Mouse (Mus musculus) layer of hippocampus, adult 8-10 months (tissue): ENCODE measurements around the gene Ap1s1. TPM values are rescaled to one million over a fixed set of nuclear protein-coding genes. Genes with fewer than 3 reads are reported as not detected.

ENCODE experiments used
- DNase-seq, 2 experiments: peaks; one replicate each; pipeline ENCODE4 v3.0.0; 2022; ENCODE audit warnings: low spot score in 2 of 2
- microRNA-seq, 2 experiments: library from miRNA; unstranded; fragments of <30 nt; microRNA quantifications; one replicate each; pipeline ENCODE4 v1.2.0; 2022
- total RNA-seq, 4 experiments: library from RNA; stranded (reverse); gene quantifications; 2 replicates each; pipeline ENCODE4 v1.2.4; 2022

Gene Ap1s1
- total RNA-seq, 4 experiments from 2014 or later: 309 to 341 (median 318) TPM

GRCm38 (mm10) chr5:137025132-137025531 is 20.8 kb downstream of the Ap1s1 start:
- peak in 1 of 2 experiments; percentile 71 for DNase-seq

GRCm38 (mm10) chr5:137024318-137024717 is 21.6 kb downstream of the Ap1s1 start:
- DNase-seq: no peak

- no peak for DNase-seq
These were observed 30.0 kb downstream of the Ap1s1 start for GRCm38 (mm10) chr5:137015913-137016312.

- no peak for DNase-seq
These were observed 33.5 kb downstream of the Ap1s1 start for GRCm38 (mm10) chr5:137012401-137012950.

GRCm38 (mm10) chr5:137009988-137010387 is 35.9 kb downstream of the Ap1s1 start:
- DNase-seq: peak in 1 of 2 experiments; percentile 46

- DNase-seq: no peak
These were observed 38.7 kb downstream of the Ap1s1 start for GRCm38 (mm10) chr5:137007276-137007675.

GRCm38 (mm10) chr5:137000612-137001011 is 45.3 kb downstream of the Ap1s1 start:
- DNase-seq: no peak

- no peak for DNase-seq
These were observed 46.5 kb downstream of the Ap1s1 start for GRCm38 (mm10) chr5:136999449-136999848.

- no peak for DNase-seq
These were observed 56.1 kb downstream of the Ap1s1 start for GRCm38 (mm10) chr5:136989801-136990200.

GRCm38 (mm10) chr5:136988420-136988819 is 57.5 kb downstream of the Ap1s1 start:
- DNase-seq: no peak

- no peak for DNase-seq
These were observed 58.0 kb downstream of the Ap1s1 start, which contains the start of gene Znhit1 for GRCm38 (mm10) chr5:136987934-136988271. Gene Znhit1, minus strand, starts transcription at chr5:136988021.

GRCm38 (mm10) chr5:136987138-136987933 is 58.6 kb downstream of the Ap1s1 start:
- DNase-seq: peak; percentile 71 to 82

- peak; percentile 96 for DNase-seq
These were observed 59.2 kb downstream of the Ap1s1 start, which contains the start of gene Plod3 for GRCm38 (mm10) chr5:136986695-136987137. Gene Plod3, plus strand, starts transcription at chr5:136987019.

Small RNA genes within 50 kb of the gene (microRNA-seq; reads per million reads assigned to microRNA genes)
- 247 to 324 reads per million in 2 experiments for gene Mir702

Other genes starting within 250 kb of the Ap1s1 start
- 1 to 10 TPM; 4.0 to 4.7 (median 4.5) TPM for gene Col26a1, start 162.9 kb downstream of the Ap1s1 start, total RNA-seq
- gene Ift22, start 138.0 kb downstream of the Ap1s1 start, total RNA-seq: 10 to 100 TPM; 70.1 to 86.2 (median 80.7) TPM
- gene Fis1, start 92.9 kb downstream of the Ap1s1 start, total RNA-seq: 100 to 1,000 TPM; 224 to 262 (median 228) TPM
- gene Cldn15, start 79.5 kb downstream of the Ap1s1 start, total RNA-seq: under 1 TPM in 2 of 4 experiments, not detected in 2; 0.27 to 0.33 TPM
- gene Plod3, start 59.1 kb downstream of the Ap1s1 start, total RNA-seq: 10 to 100 TPM; 37.1 to 51.5 (median 46.0) TPM
- gene Znhit1, start 58.1 kb downstream of the Ap1s1 start, total RNA-seq: 10 to 100 TPM; 74.8 to 87.6 (median 80.4) TPM
- 100 to 1,000 TPM; 162 to 206 (median 186) TPM for gene Vgf, start 19.7 kb downstream of the Ap1s1 start, total RNA-seq
- 1 to 10 TPM in 2 of 4 experiments, under 1 TPM in 2; 0.77 to 3.0 (median 1.8) TPM for gene Serpine1, start 26.1 kb upstream of the Ap1s1 start, total RNA-seq
- gene Trim56, start 70.1 kb upstream of the Ap1s1 start, total RNA-seq: 10 to 100 TPM in 1 of 4 experiments, 1 to 10 TPM in 3; 6.1 to 11.0 (median 8.1) TPM
- not detected for gene Muc3, start 103.2 kb upstream of the Ap1s1 start, total RNA-seq
- gene Muc3a, start 166.3 kb upstream of the Ap1s1 start, total RNA-seq: 1 to 10 TPM; 3.4 to 6.4 (median 4.9) TPM
- 10 to 100 TPM; 61.0 to 73.5 (median 63.6) TPM for gene Ache, start 241.4 kb upstream of the Ap1s1 start, total RNA-seq
- 10 to 100 TPM in 3 of 4 experiments, 1 to 10 TPM in 1; 7.4 to 14.7 (median 12.7) TPM for gene Ufsp1, start 248.5 kb upstream of the Ap1s1 start, total RNA-seq